Mouse (Mus musculus) G1E (cell line): Measurements from ENCODE around the gene Esp24. TPM values are rescaled to one million over a fixed set of nuclear protein-coding genes. Genes with fewer than 3 reads are reported as not detected.
"Not testable (repeated sequence)": the region's sequence is repeated elsewhere in the genome, so short reads cannot be mapped to it uniquely, and the experiment has no call there.

Experiments
- ATAC-seq: 2 replicates; pipeline ENCODE4 v1.8.0; 2016; ENCODE audit warnings: mild to moderate bottlenecking; ENCODE audit not compliant: insufficient number of reproducible peaks, poor library complexity, low FRiP score, severe bottlenecking; ENCODE audit errors: extremely low read depth
- DNase-seq: peaks from one replicate; pipeline ENCODE4 v3.0.0; 2012; ENCODE audit warnings: low spot score
- H3K27me3 ChIP-seq: 2 replicates; pipeline ENCODE4 v1.6.1; 2012; ENCODE audit warnings: mild to moderate bottlenecking, low read length, inconsistent platforms; ENCODE audit not compliant: insufficient read depth
- H3K36me3 ChIP-seq: replicated peaks from 2 replicates; pipeline ENCODE3; 2012; ENCODE audit warnings: mild to moderate bottlenecking, inconsistent platforms
- H3K4me1 ChIP-seq: 2 replicates; pipeline ENCODE4 v1.6.1; 2012; ENCODE audit warnings: low read depth, low read length, inconsistent platforms, mixed read lengths; ENCODE audit not compliant: insufficient read depth
- H3K4me3 ChIP-seq: 2 replicates; pipeline ENCODE4 v1.5.1; 2012; ENCODE audit warnings: low read depth, mild to moderate bottlenecking, inconsistent platforms, low read length, moderate library complexity, mixed read lengths
- H3K9me3 ChIP-seq: replicated peaks from 2 replicates; pipeline ENCODE4 v1.6.1; 2012; ENCODE audit warnings: inconsistent platforms
- CTCF ChIP-seq: IDR thresholded peaks from 2 replicates; pipeline ENCODE4 v1.5.1; 2012; ENCODE audit warnings: low read depth, low read length, inconsistent platforms, mixed read lengths
- GATA1 ChIP-seq: IDR thresholded peaks from 2 replicates; pipeline ENCODE4 v1.6.1; 2012; ENCODE audit warnings: borderline replicate concordance, low read length, inconsistent platforms, mixed read lengths
- GATA2 ChIP-seq: IDR thresholded peaks from 2 replicates; pipeline ENCODE4 v1.6.1; 2012; ENCODE audit warnings: low read depth, low read length, inconsistent platforms, borderline replicate concordance
- POLR2AphosphoS5 ChIP-seq: IDR thresholded peaks from 2 replicates; pipeline ENCODE4 v1.6.1; 2012; ENCODE audit warnings: low read depth, low read length, inconsistent platforms; ENCODE audit not compliant: insufficient replicate concordance
- TAL1 ChIP-seq: conservative IDR thresholded peaks from 2 replicates; pipeline ENCODE4 v1.6.1; 2012; ENCODE audit warnings: low read depth, low read length, inconsistent platforms, mixed read lengths
- polyA plus RNA-seq: library from polyadenylated mRNA; stranded (reverse); fragments of >175 nt; gene quantifications from 2 replicates; pipeline ENCODE4 v1.2.3, GENCODE M21; 2012
- total RNA-seq, 2 experiments: library from RNA; stranded (forward) in 1 of 2; stranded (reverse) in 1 of 2; fragments of 200-1000 nt in 1 of 2; fragments of >200 nt in 1 of 2; fragmentation: Nextera tagmentation in 1 of 2; gene quantifications; 2 replicates each; pipeline ENCODE4 v1.2.3; 2014 to 2017

Gene Esp24
- total RNA-seq (2014; fragmentation: Nextera tagmentation) (not detected in 2 replicates), total RNA-seq (2017) (not detected in 2 replicates), polyA plus RNA-seq (not detected in 2 replicates)

- not testable (repeated sequence) for H3K36me3 ChIP-seq, H3K4me3 ChIP-seq, H3K9me3 ChIP-seq, ATAC-seq, H3K4me1 ChIP-seq, DNase-seq, H3K27me3 ChIP-seq
Measured at GRCm38 (mm10) chr17:39036395-39036794, at the start of gene Esp24. Esp24 (plus strand) TSS chr17:39036695.

GRCm38 (mm10) chr17:39009846-39010245 lies 26.6 kb upstream of the Esp24 start:
- no peak for ATAC-seq
- DNase-seq: no peak

GRCm38 (mm10) chr17:39010675-39011638 lies 25.5 kb upstream of the Esp24 start:
- H3K27me3 ChIP-seq: no peaks in the 10 kb centered on the region
- DNase-seq (no peak), ATAC-seq (no peak)
- TF ChIP-seq CTCF: no peak
- TF ChIP-seq GATA2: no peak
- no peak for TF ChIP-seq GATA1
- TF ChIP-seq POLR2AphosphoS5: no peak
- no peak for TF ChIP-seq TAL1
- no peaks in the 10 kb centered on the region for H3K4me1 ChIP-seq
- H3K4me3 ChIP-seq: no peak overlapping the region
- H3K9me3 ChIP-seq: peaks cover 11% of the 10 kb centered on the region
- no peaks in the 10 kb centered on the region for H3K36me3 ChIP-seq

More at GRCm38 (mm10) chr17:39009846-39010245, 26.6 kb upstream of the Esp24 start:
- Histone ChIP-seq H3K9me3 (peaks cover 11% of the 10 kb centered on the region), H3K4me1 (no peaks in the 10 kb centered on the region), H3K36me3 (no peaks in the 10 kb centered on the region), H3K27me3 (no peaks in the 10 kb centered on the region), H3K4me3 (no peak overlapping the region)
- no peak for TF ChIP-seq GATA1
- TF ChIP-seq POLR2AphosphoS5: no peak
- no peak for TF ChIP-seq TAL1

- ATAC-seq (no peak), DNase-seq (no peak)
Measured at GRCm38 (mm10) chr17:39017184-39017583, 19.3 kb upstream of the Esp24 start.

DNA sequence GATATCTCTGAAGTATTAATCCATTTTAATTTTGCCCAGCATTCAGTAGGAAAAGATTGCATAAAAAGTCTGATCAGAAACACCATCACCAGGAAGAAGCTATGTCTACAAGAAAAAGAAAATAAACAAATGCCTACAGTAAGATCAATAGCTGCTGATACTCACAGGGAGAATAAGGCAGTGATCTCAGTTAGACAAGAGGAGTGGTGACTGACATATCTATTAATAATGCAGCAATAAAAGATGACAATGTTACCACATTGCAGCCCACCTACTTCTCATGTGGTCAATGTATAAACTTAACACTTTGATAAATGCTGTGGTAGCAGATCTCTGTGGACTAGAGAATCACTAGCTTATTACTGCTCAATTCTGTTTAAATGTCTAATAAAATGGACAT lies 6.7 kb downstream of the Esp24 start, which contains the start of gene Gm21903:
Gene Gm21903 (minus strand): TSS at position 101 of the 400 bp plus-strand sequence.
- no peak for ATAC-seq
- Histone ChIP-seq H3K27me3 (no peaks in the 10 kb centered on the region), H3K9me3 (no peaks in the 10 kb centered on the region), H3K4me1 (no peaks in the 10 kb centered on the region), H3K36me3 (no peaks in the 10 kb centered on the region), H3K4me3 (no peak within 1 kb of the TSS)
- TF ChIP-seq TAL1 (no peak), GATA2 (no peak), POLR2AphosphoS5 (no peak), GATA1 (no peak), CTCF (no peak)
- no peak for DNase-seq

More at GRCm38 (mm10) chr17:39017184-39017583, 19.3 kb upstream of the Esp24 start:
- no peak for TF ChIP-seq POLR2AphosphoS5
- TF ChIP-seq GATA2: no peak
- TF ChIP-seq CTCF: no peak
- no peak for TF ChIP-seq TAL1
- no peak for TF ChIP-seq GATA1
- H3K36me3 ChIP-seq: no peaks in the 10 kb centered on the region
- no peaks in the 10 kb centered on the region for H3K4me1 ChIP-seq
- H3K9me3 ChIP-seq: peaks cover 8% of the 10 kb centered on the region; the same call in 1 of the 2 replicates
- no peak overlapping the region for H3K4me3 ChIP-seq
- H3K27me3 ChIP-seq: no peaks in the 10 kb centered on the region

DNA sequence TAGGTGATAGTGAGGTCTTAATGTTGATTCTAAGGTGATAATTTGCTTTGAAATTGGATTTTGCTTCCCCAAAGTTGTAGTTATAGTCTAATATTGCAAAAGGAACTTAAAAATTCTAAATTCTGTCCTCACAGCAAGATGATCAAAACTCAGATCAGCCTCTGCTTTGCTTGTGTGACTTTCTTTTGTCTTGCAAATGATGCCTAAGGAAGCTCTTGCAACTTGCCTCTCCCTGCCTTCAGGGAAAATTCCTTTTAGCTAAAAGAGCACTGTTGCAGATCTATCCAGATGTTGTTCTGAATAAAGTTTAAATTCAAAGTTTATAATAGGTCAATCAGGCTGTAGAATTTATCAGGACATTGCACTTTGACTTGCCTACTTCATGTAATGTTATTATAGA lies 27.1 kb downstream of the Esp24 start:
- Histone ChIP-seq H3K36me3 (no peaks in the 10 kb centered on the region), H3K4me3 (no peak overlapping the region), H3K4me1 (no peaks in the 10 kb centered on the region), H3K27me3 (no peaks in the 10 kb centered on the region), H3K9me3 (peaks cover 6% of the 10 kb centered on the region; the same call in 1 of the 2 replicates)
- DNase-seq (no peak), ATAC-seq (no peak)
- no peak for TF ChIP-seq TAL1
- no peak for TF ChIP-seq POLR2AphosphoS5
- TF ChIP-seq GATA1: no peak
- no peak for TF ChIP-seq CTCF
- TF ChIP-seq GATA2: no peak

GRCm38 (mm10) chr17:39076937-39077336 lies 40.4 kb downstream of the Esp24 start, which contains the start of gene Esp23:
Esp23 (minus strand) TSS chr17:39077037.
- DNase-seq (no peak), ATAC-seq (no peak)
- TF ChIP-seq POLR2AphosphoS5: no peak
- no peak for TF ChIP-seq GATA2
- no peak for TF ChIP-seq TAL1
- no peak for TF ChIP-seq GATA1
- TF ChIP-seq CTCF: no peak
- H3K36me3 ChIP-seq: no peaks in the 10 kb centered on the region
- no peaks in the 10 kb centered on the region for H3K27me3 ChIP-seq
- no peak within 1 kb of the TSS for H3K4me3 ChIP-seq
- H3K9me3 ChIP-seq: no peaks in the 10 kb centered on the region; the same call in 1 of the 2 replicates
- H3K4me1 ChIP-seq: no peaks in the 10 kb centered on the region
